Mouse (Mus musculus) ovary, postnatal 10 days (tissue): Measurements from ENCODE around the gene 4931400O07Rik.

Experiments used
- DNase-seq: peaks from one replicate; pipeline ENCODE4 v3.0.0; 2022; ENCODE audit warnings: low spot score

Gene 4931400O07Rik

DNA sequence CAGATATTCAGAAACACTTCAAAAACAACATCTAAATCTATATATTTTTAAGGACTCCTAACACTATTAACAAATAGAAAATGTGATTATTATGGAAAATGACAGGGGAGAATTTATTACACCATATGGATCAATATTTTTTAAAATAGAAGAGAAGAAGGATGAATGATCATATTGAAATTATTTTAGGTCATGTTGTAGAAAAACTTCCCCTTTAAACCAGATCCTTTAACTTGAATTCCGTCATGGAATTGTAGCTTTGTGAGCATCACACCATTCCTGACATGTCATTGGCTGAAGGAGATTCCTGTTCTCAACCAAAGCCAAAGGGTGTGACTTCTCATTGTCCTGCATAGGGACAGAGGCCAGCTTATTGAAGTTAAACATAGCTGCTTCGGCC lies at the start of gene 4931400O07Rik:
4931400O07Rik (plus strand) TSS at position 301 of the 400 bp plus-strand sequence.
- no peak for DNase-seq
